ENCODE assay signal across 1 mouse cellular context in the genomic region with DNA sequence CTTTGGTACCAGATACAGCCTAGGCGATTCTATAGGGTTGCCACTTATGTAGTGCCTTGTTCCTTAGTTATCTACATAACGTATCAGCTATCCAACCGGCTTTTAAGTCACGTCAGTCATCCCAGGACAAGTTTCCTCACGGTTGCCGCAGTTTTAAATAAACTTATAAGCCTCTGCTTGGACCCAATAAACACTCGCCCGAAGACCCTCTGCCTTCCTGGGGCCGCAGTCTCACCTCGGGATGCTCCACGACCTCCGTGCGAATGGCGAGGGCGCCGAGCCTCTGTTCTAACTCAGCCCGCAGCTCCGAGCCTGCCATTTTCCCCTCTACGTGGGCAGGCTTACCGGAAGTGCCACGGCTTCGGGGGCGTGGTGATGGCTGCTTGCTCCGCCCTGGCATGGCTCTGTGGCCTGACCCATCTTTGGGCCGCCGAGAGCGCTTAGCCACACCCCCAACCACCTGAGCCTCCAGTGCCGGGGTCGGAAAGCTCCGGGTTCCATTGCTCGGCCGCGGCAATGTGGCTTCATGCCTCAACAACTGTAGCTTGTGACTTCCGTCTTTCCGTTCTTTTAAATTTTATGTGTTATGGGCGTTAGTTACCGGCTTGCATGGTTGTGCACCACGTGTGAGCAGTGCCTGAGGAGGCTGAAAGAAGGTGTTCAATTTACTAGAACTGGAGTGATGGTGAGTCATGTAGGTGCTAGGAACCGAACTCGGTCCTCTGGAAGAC.
A peak's percentile ranks its signal among the peaks of the same experiment; 100 is the strongest.
TF ChIP-seq lines count a peak whose summit lies in the region.

Gene Prorsd1, minus strand, starts transcription at position 352 of the 731 bp plus-strand sequence.

TF ChIP-seq in MEL, 35 proteins besides CTCF, POLR2A, EP300 and RAD21 (continued from another document):
- TF ChIP-seq KAT2A (conservative IDR thresholded peaks at IDR 0.05; ENCODE audit: low read depth, low read length) (no peak; the same call in 1 of the 2 replicates), MYC (IDR thresholded peaks at IDR 0.05; ENCODE audit: low read depth, low read length) (peak; percentile 95), ZC3H11A (IDR thresholded peaks at IDR 0.05; ENCODE audit: low read depth, low read length) (no peak), SIN3A (IDR thresholded peaks at IDR 0.05; ENCODE audit: low read length) (peak; percentile 90), ZKSCAN1 (IDR thresholded peaks at IDR 0.05; ENCODE audit: low read depth, low read length) (no peak), ZNF384 (IDR thresholded peaks at IDR 0.05; ENCODE audit: low read depth, low read length) (no peak), POLR2AphosphoS2 (IDR thresholded peaks at IDR 0.05; ENCODE audit: low read length) (peak; percentile 99)
